Mouse (Mus musculus): ENCODE data around the gene Dnlz. TPM values are rescaled to one million over a fixed set of nuclear protein-coding genes. Genes with fewer than 3 reads are reported as not detected.

Dnlz gene
- polyA plus RNA-seq, 1 experiment from 2014 or later = 34.2 TPM

- Histone ChIP-seq H3K4me2 (peak overlapping the region; percentile 99), H3K27ac (replicated peaks) (peak overlapping the region; percentile 98), H3K27me3 (no peaks in the 10 kb centered on the region), H3K9me3 (no peaks in the 10 kb centered on the region), H3K4me3 (peak overlapping the region; percentile 95), H3K9ac (peak overlapping the region; percentile 94), H3K4me1 (replicated peaks) (peaks cover 74% of the 10 kb centered on the region), H3K36me3 (peaks cover 5% of the 10 kb centered on the region)
- no peak for ATAC-seq (ENCODE audit: low read depth)
- WGBS = 72% methylated on average over 3 of the region's 3 CpGs
These were observed 34.5 kb downstream of the Dnlz start for GRCm38 (mm10) chr2:26317371-26317770.

GRCm38 (mm10) chr2:26316576-26317246 lies 35.2 kb downstream of the Dnlz start:
- peak overlapping the region; percentile 95 for H3K4me3 ChIP-seq
- peaks cover 67% of the 10 kb centered on the region for H3K4me1 ChIP-seq (replicated peaks)
- ATAC-seq (ENCODE audit: low read depth) = peak; percentile 5; the same call in 1 of the 2 replicates
- peak overlapping the region; percentile 99 for H3K4me2 ChIP-seq
- H3K9me3 ChIP-seq = no peaks in the 10 kb centered on the region
- 52% methylated on average over 9 of the region's 9 CpGs for WGBS
- H3K27ac ChIP-seq (replicated peaks) = peak overlapping the region; percentile 98
- no peaks in the 10 kb centered on the region for H3K36me3 ChIP-seq
- H3K9ac ChIP-seq = peak overlapping the region; percentile 94
- H3K27me3 ChIP-seq = no peaks in the 10 kb centered on the region

- ATAC-seq (ENCODE audit: low read depth) = peak; percentile 54
- H3K4me2 ChIP-seq = peak overlapping the region; percentile 99
- H3K4me3 ChIP-seq = peak overlapping the region; percentile 95
- H3K9me3 ChIP-seq = no peaks in the 10 kb centered on the region
- H3K4me1 ChIP-seq (replicated peaks) = peaks cover 60% of the 10 kb centered on the region
- no peaks in the 10 kb centered on the region for H3K36me3 ChIP-seq
- peak overlapping the region; percentile 98 for H3K27ac ChIP-seq (replicated peaks)
- H3K9ac ChIP-seq = peak overlapping the region; percentile 94
- 2% methylated on average over 11 of the region's 11 CpGs for WGBS
- H3K27me3 ChIP-seq = no peaks in the 10 kb centered on the region
These were observed 36.0 kb downstream of the Dnlz start for GRCm38 (mm10) chr2:26315925-26316311.

GRCm38 (mm10) chr2:26315072-26315924 lies 36.6 kb downstream of the Dnlz start, which contains the start of gene Gpsm1:
Gene Gpsm1 (plus strand): TSS chr2:26315515.
- H3K27me3 ChIP-seq = no peaks in the 10 kb centered on the region
- peak within 1 kb of the TSS; percentile 98 for H3K27ac ChIP-seq (replicated peaks)
- peak; percentile 86 for ATAC-seq (ENCODE audit: low read depth)
- peak within 1 kb of the TSS; percentile 94 for H3K9ac ChIP-seq
- under 1% methylated on average over 64 of the region's 66 CpGs for WGBS
- peak within 1 kb of the TSS; percentile 99 for H3K4me2 ChIP-seq
- H3K9me3 ChIP-seq = no peaks in the 10 kb centered on the region
- H3K4me3 ChIP-seq = peak within 1 kb of the TSS; percentile 95
- H3K4me1 ChIP-seq (replicated peaks) = peaks cover 54% of the 10 kb centered on the region
- H3K36me3 ChIP-seq = no peaks in the 10 kb centered on the region

GRCm38 (mm10) chr2:26314281-26315071 lies 37.4 kb downstream of the Dnlz start:
- Histone ChIP-seq H3K9me3 (no peaks in the 10 kb centered on the region), H3K9ac (peak overlapping the region; percentile 94), H3K27ac (replicated peaks) (peak overlapping the region; percentile 98), H3K4me2 (peak overlapping the region; percentile 99), H3K4me3 (peak overlapping the region; percentile 95), H3K36me3 (no peaks in the 10 kb centered on the region), H3K4me1 (replicated peaks) (peaks cover 51% of the 10 kb centered on the region), H3K27me3 (no peaks in the 10 kb centered on the region)
- WGBS = 60% methylated on average over 13 of the region's 13 CpGs
- no peak for ATAC-seq (ENCODE audit: low read depth)

- WGBS = 88% methylated on average over 1 of the region's 1 CpGs
- ATAC-seq (ENCODE audit: low read depth) = no peak
- no peak overlapping the region for H3K4me3 ChIP-seq
These were observed 38.5 kb downstream of the Dnlz start for GRCm38 (mm10) chr2:26313394-26313793.

GRCm38 (mm10) chr2:26312812-26313211 lies 39.1 kb downstream of the Dnlz start:
- Histone ChIP-seq H3K27me3 (no peaks in the 10 kb centered on the region), H3K9ac (no peak overlapping the region), H3K27ac (replicated peaks) (no peak overlapping the region), H3K9me3 (no peaks in the 10 kb centered on the region), H3K4me2 (no peak overlapping the region), H3K36me3 (no peaks in the 10 kb centered on the region), H3K4me1 (replicated peaks) (peaks cover 39% of the 10 kb centered on the region), H3K4me3 (no peak overlapping the region)
- WGBS = 60% methylated on average over 2 of the region's 2 CpGs
- no peak for ATAC-seq (ENCODE audit: low read depth)

More at GRCm38 (mm10) chr2:26313394-26313793, 38.5 kb downstream of the Dnlz start:
- peaks cover 44% of the 10 kb centered on the region for H3K4me1 ChIP-seq (replicated peaks)
- H3K27ac ChIP-seq (replicated peaks) = no peak overlapping the region
- no peaks in the 10 kb centered on the region for H3K36me3 ChIP-seq
- no peak overlapping the region for H3K9ac ChIP-seq
- H3K9me3 ChIP-seq = no peaks in the 10 kb centered on the region
- no peaks in the 10 kb centered on the region for H3K27me3 ChIP-seq
- H3K4me2 ChIP-seq = no peak overlapping the region

- Histone ChIP-seq H3K27ac (replicated peaks) (no peak overlapping the region), H3K4me3 (no peak overlapping the region), H3K9me3 (no peaks in the 10 kb centered on the region), H3K4me1 (replicated peaks) (peaks cover 30% of the 10 kb centered on the region), H3K4me2 (no peak overlapping the region), H3K36me3 (no peaks in the 10 kb centered on the region), H3K9ac (no peak overlapping the region), H3K27me3 (no peaks in the 10 kb centered on the region)
- ATAC-seq (ENCODE audit: low read depth) = no peak
- 72% methylated on average over 5 of the region's 5 CpGs for WGBS
These were observed 40.0 kb downstream of the Dnlz start for GRCm38 (mm10) chr2:26311936-26312335.

GRCm38 (mm10) chr2:26309739-26310138 lies 42.2 kb downstream of the Dnlz start:
- H3K9me3 ChIP-seq = no peaks in the 10 kb centered on the region
- no peaks in the 10 kb centered on the region for H3K36me3 ChIP-seq
- H3K4me2 ChIP-seq = no peak overlapping the region
- H3K4me3 ChIP-seq = no peak overlapping the region
- H3K9ac ChIP-seq = 0 out of 2 replicates have a peak overlapping the region, but pooled peaks have one; percentile 26
- peak overlapping the region; percentile 54; the same call in 1 of the 2 replicates for H3K27ac ChIP-seq (replicated peaks)
- 29% methylated on average over 10 of the region's 10 CpGs for WGBS
- no peaks in the 10 kb centered on the region for H3K27me3 ChIP-seq
- peaks cover 15% of the 10 kb centered on the region for H3K4me1 ChIP-seq (replicated peaks)
- ATAC-seq (ENCODE audit: low read depth) = no peak

GRCm38 (mm10) chr2:26306702-26307101 lies 45.2 kb downstream of the Dnlz start:
- no peak overlapping the region for H3K27ac ChIP-seq (replicated peaks)
- H3K4me1 ChIP-seq (replicated peaks) = peaks cover 9% of the 10 kb centered on the region; the same call in 1 of the 2 replicates
- no peaks in the 10 kb centered on the region for H3K9me3 ChIP-seq
- H3K36me3 ChIP-seq = no peaks in the 10 kb centered on the region
- WGBS = 84% methylated on average over 3 of the region's 3 CpGs
- H3K4me2 ChIP-seq = no peak overlapping the region
- no peak for ATAC-seq (ENCODE audit: low read depth)
- no peaks in the 10 kb centered on the region for H3K27me3 ChIP-seq
- H3K9ac ChIP-seq = no peak overlapping the region
- H3K4me3 ChIP-seq = no peak overlapping the region

- Histone ChIP-seq H3K36me3 (no peaks in the 10 kb centered on the region), H3K27ac (replicated peaks) (no peak overlapping the region), H3K4me1 (replicated peaks) (peaks cover 11% of the 10 kb centered on the region; the same call in 1 of the 2 replicates), H3K4me2 (no peak overlapping the region), H3K4me3 (no peak overlapping the region), H3K9ac (no peak overlapping the region), H3K9me3 (no peaks in the 10 kb centered on the region), H3K27me3 (no peaks in the 10 kb centered on the region)
- WGBS = 77% methylated on average over 2 of the region's 2 CpGs
- ATAC-seq (ENCODE audit: low read depth) = no peak
These were observed 46.4 kb downstream of the Dnlz start for GRCm38 (mm10) chr2:26305555-26305954.
